Mouse (Mus musculus) lung, adult 18-20 months (tissue): ENCODE measurements at regions not wholly inside any gene's neighbourhood (a gene's known extent, or its start where the extent isn't known, plus 50 kb on each side); places are given as distances from the start of the nearest gene placed in this dataset.

Source experiments
- DNase-seq, 2 experiments: peaks; one replicate each; pipeline ENCODE4 v3.0.0; 2022; ENCODE audit warnings: mixed read lengths in 2 of 2

- no peak for DNase-seq
Measured at GRCm38 (mm10) chr8:64412488-64413188, 206.6 kb upstream of the Tll1 start.

DNA sequence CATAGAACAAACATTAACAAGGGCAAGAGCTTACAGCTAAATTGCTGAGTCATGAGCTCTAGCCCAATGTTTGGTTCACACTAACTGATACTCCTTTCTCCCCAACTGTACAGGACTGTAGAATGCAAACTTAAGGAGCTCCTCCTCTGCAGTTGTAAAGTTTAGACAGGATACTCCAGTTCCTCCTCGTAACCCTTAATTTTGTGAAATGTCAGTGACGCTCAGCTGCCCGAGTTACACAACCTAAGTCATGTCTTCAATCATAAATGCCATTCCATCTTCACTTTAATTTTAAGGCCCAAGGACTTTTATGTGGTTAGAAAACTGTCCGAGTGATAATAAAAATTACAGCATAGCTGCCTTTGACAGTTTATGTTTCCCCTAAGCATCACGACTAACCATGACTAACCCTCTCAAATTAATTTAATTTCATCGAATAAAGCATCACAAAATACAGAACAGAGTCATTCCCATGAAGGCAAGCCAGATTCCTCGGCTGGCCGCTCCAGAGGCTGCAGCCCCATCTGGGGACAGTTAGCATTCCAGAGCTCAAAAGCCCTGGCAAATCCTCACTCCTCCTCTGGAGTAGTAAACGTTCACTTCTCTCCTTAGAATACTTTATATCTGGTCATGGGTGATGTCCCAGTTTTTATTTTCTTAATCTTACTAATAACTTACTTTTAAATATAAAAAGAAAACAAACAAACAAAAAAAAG lies 200.9 kb upstream of the Tll1 start:
- no peak for DNase-seq

DNA sequence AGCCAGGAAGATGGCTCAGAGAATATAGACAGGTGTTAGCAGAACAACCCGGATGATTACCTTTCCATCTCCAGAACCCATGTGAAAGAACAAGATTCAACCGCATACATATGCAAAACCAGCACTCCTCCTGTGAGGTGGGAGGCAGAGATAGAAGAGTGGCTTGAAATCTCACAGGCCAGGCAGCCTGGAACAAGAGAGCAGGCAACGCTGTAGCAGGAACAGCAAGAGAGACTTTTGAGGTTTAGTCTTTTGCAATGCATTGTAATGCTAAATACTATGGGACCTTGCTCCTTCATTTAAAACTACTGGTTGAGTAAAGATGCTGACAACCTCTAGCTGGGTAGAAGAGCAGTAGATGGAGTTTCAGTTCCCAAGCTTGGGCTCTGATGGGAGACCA lies 193.5 kb upstream of the Tll1 start:
- no peak for DNase-seq

DNA sequence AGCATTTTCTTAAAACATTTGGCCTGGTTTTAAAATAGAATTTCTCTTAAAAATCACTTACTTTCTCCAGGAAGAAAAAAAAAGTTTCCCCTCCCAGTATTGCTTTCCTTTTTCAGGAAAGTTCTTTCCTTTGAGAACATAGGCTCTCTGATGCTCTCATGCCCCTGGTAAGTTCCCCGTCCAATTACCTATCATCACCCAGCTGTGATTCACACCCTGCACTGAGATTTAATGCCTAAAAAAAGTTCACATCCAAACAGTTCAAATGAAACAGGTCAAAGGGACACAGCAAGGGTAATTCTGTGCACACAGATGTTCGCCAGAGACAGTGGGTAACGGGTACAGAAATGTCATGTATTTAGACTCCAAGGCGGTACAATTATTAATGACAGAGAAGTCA lies 191.8 kb upstream of the Tll1 start:
- DNase-seq: no peak

DNA sequence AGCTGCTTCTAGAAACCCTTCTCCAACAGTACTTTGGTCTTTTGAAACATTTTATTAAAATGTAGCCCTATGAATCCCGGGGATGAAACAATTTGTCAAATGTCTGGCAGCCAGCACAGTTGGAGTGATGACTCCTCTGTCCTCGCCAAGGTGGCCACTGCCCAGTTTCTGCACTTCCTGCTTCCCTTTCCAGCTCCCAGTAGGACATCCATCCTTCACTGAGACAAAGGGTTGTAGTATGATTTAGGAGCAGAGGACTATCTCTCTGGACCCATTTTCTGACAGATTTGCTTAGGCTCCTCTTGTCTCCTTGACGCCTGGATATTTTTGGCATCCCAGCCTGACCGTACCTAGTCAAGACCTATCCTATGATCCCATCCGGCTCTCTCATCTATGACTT lies 189.7 kb upstream of the Tll1 start:
- DNase-seq: no peak

DNA sequence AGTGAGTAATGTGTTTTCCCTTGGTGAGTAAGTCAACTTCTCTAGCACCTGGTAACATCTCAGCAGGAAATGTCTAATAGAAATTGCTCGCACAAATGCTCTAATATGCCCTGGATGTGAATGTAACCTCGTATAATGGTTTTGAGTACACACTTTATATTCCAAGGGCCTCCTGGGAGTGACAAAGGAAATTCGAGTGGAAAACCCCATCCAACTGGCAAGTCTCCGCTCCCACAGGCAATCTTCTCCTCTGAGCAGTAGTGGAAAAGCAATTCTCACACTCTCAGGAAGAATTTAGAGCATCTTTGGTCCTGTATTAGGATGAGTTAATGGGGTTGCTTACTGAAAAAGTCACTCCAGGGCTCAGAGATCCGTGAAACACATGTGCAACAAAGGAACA lies 183.4 kb upstream of the Tll1 start:
- no peak for DNase-seq

DNA sequence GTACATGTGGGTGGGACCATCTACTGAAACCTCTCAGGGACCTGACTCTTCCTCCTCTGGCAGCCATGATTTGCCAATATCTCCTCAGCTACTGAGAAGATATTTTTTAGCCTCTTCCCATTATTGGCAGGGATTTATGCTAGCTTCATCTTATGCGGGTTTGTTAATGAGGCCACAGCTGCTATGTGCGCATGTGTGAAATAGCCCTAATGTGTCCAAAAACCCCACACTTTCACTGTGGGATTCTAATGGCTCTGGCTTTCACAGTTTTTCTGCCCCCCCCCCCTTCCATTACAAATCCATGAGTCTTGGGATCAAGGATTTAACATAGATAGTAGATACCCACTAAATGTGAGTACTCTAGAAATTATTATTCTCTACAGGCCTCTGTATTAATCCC lies 182.2 kb upstream of the Tll1 start:
- DNase-seq: no peak

DNA sequence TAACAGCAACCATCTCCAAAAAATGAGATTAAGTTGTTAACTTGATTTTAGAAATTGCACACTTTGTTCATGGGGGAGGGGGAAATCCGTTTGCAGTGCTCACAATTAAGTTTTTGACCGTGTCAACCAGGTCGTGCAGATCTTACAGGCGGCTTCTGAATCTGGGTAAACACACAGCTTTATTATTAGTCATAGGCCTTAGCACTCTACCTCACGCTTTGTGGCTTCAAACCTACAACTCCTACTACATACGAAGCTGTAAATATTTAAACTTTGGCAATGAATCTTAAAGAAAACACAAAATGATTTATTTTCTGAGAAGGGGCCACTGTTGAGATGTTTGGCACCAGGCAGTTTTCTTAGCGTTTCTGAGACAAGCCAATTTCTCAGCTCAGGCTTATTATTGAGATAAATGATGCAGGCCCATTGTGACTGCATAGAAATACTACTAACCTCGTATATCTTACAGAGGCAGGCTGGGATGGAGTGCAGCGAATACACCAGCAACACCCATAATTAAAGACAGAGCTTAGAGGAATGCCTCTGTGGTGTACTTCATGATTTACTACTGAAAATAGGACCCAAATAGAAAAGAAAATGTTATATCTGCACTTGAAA lies 173.8 kb upstream of the Tll1 start:
- DNase-seq: no peak

DNA sequence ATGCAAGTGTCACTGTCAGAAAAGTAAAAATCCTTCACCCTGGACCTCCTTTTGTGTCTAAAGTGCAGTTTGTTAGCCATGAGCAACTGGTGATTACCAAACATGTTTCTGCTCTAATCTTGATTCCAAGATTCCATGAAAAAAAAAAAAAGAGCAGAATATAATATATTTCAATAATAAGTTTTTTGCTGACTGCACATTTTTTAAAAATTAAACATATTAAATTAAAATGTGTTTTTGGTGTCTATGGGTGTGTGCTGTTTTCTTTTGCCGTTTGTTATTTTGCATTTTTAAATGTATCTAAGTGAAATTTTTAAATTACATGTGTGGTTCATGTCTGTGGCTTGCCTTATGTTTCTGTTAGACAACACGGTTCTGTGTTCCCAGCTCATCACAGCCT lies 171.8 kb upstream of the Tll1 start:
- DNase-seq: no peak

DNA sequence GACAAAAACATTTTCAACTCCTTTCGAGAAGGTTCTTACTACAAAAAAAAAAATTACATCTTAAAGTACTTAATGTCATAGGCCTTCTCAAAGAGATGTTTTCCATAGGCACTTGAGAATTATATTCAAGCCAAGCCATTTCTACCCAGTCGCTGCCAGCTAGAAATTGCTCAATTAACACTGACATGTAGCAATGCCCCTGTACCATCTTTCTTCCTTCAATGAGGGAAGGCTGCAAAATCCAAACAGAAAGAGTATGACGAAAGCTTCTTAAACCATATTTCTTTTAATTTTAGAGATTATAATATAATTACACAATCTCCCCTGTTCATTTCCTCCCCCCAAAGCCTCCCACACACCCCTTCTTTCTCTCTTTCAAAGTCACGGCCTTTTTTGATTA lies 169.4 kb upstream of the Tll1 start:
- peak in 1 of 2 experiments; percentile 6 for DNase-seq

DNA sequence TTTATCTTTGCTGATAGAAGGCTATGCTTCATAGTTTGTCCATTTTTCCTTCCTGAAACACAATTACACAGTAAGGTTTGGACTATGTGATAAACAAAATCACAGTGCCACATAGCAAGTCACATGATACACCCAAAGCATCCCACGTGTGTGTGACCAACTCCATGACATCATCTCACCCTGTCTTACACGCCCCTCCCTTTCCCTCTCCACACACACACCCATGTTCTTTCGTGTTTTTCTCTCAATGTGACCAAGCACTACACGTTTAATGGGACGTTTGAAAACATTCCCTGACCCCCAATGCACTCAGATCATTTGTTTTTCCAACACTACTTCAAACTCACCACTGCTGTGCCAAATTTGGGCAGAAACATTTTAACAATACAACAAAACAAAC lies 168.9 kb upstream of the Tll1 start:
- peak; percentile 5 to 30 for DNase-seq

- no peak for DNase-seq
Measured at GRCm38 (mm10) chr8:64369973-64370372, 163.9 kb upstream of the Tll1 start.

- DNase-seq: no peak
Measured at GRCm38 (mm10) chr8:64367906-64368305, 161.8 kb upstream of the Tll1 start.

DNA sequence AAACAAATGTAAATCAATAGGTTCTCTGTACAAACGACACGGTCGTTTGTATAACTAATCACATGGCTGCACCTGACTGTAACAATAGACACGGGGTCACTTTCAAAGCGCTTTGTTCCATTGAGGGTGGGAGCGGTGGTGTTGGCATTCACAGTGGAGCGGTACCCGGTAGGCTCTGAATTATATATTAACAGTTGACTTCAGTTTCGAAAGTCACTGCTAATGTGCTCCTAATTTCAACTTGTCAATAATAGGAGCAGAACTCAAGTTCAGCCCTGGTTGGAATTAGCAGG lies 160.8 kb upstream of the Tll1 start:
- peak in 1 of 2 experiments; percentile 12 for DNase-seq

GRCm38 (mm10) chr8:64366226-64366973 lies 160.3 kb upstream of the Tll1 start:
- DNase-seq: no peak

DNA sequence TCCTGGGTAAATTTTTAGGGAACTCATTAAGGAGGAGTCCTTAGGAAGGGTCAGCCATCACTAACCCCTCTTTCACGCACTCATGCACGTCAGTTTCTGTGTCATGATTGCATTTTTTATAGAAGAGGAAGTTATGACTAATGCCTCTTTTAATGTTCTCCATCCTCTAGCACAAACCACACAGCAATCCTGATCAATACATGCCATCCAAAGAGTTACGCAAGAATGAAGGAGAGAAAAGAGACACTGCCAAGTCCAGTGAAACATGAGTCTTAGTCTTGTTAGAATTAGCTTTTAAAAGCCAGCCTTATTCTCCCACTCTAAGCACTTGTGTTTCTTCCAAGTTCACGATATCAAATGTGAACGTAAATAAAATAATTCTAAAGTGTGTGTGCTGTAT lies 151.0 kb upstream of the Tll1 start:
- no peak for DNase-seq

- no peak for DNase-seq
Measured at GRCm38 (mm10) chr8:64348082-64348646, 142.1 kb upstream of the Tll1 start.

GRCm38 (mm10) chr8:64347490-64347889 lies 141.4 kb upstream of the Tll1 start:
- DNase-seq: no peak

GRCm38 (mm10) chr8:64346428-64346827 lies 140.4 kb upstream of the Tll1 start:
- no peak for DNase-seq

- DNase-seq: no peak
Measured at GRCm38 (mm10) chr8:64344933-64345332, 138.9 kb upstream of the Tll1 start.

- no peak for DNase-seq
Measured at GRCm38 (mm10) chr8:64343600-64343999, 137.5 kb upstream of the Tll1 start.

DNA sequence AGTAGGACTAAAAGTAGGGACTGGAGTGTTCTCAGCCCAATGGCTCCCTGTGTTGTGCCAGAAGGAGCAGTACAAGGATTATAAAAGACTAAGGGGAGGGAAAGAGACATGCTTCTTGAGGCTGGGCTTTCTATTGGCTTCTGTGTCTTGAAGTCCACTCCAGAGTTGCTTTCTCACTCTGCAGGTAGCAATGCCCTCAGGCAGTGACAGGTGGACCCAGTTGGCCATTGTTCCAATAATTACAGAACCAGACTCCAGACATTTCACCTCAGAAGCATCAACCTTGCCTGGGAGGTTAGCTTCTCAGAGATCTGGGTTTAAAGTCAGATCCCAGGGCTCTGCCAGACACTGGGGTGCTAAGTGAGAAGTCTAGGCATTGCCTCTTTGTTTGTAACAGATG lies 136.3 kb upstream of the Tll1 start:
- DNase-seq: no peak

DNA sequence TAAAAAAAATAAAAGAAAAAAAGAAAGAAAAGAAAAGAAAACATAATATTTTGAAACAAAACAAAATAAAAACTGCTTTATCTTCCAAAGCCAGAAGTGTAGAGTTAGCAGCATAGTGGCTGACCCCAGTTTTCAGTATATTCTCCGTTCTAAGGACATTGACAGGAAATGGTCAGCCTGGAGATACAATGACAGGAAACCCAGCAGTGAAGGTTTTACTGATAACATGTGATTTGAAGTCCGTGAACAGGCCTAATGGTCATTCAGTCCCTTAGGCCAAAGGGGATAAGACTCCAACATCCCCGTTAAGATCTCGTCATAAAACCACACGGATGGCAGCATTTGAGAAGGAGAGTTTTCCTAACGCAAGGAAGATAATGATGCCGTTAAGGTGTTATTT lies 131.3 kb upstream of the Tll1 start:
- no peak for DNase-seq
